ENCODE assay signal across 18 mouse cellular contexts in the genomic region with DNA sequence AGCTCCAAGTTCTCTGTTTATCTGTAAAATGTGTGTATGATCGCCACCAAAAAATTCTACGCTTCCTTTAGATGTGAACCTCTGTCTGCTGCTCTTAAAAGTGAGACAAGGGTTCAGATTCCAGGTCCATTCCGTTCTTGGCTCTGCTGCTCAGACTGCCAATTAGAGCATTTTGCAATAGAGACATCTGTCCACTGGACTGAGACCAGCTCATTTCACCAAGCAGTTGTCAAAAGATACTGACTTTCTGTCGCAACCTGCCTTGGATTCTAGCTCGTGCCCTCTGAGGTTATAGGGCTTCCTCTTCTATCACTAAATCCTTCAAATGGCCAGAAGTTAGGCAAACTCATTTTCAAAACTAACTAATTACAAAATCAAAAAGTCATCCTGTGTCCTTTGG.
DNase-seq lines count a peak whose midpoint lies in the region; ATAC-seq and TF ChIP-seq lines count a peak whose summit lies in the region.
"Had no signal": no experiment of that assay in that cellular context is flagged by ENCODE, and none has a peak within 500 bp of the region (broad histone marks: within the 10 kb centered on the region; RNA-seq: fewer than 3 reads in every experiment).

No protein-coding gene starts in this region.

- H3K4me1 ChIP-seq in forebrain, embryonic 14.5 days (ENCODE audit: control insufficient read depth, insufficient read depth, low read length), result peaks cover 5% of the 10 kb centered on the region; the same call in 1 of the 2 replicates
- H3K4me1 ChIP-seq in forebrain, embryonic 13.5 days, result peaks cover 14% of the 10 kb centered on the region
- H3K4me1 ChIP-seq in lung, postnatal 0 days (ENCODE audit: insufficient read depth, low read depth, low read length), result no peaks in the 10 kb centered on the region
- no peaks in the 10 kb centered on the region; the same call in 1 of the 2 replicates for H3K4me1 ChIP-seq in lung, adult 2 months (ENCODE audit: control insufficient read depth, insufficient read depth, low read length)
- H3K4me1 ChIP-seq: heart, embryonic 15.5 days; limb, embryonic 13.5 days; liver, embryonic 15.5 days; midbrain, embryonic 13.5 days; neural tube, embryonic 15.5 days had no signal

- H3K4me2 ChIP-seq in forebrain, embryonic 14.5 days (ENCODE audit: low read length), result no peak overlapping the region
- no peak overlapping the region for H3K4me2 ChIP-seq in forebrain, embryonic 13.5 days
- no peak overlapping the region for H3K4me2 ChIP-seq in lung, postnatal 0 days (replicated peaks; ENCODE audit: low read depth, low read length)
- H3K4me2 ChIP-seq: heart, embryonic 15.5 days; limb, embryonic 13.5 days; liver, embryonic 15.5 days; midbrain, embryonic 13.5 days; neural tube, embryonic 15.5 days had no signal

- H3K4me3 ChIP-seq in forebrain, embryonic 14.5 days (ENCODE audit: low read depth, low read length), result no peak overlapping the region
- H3K4me3 ChIP-seq in forebrain, embryonic 13.5 days, result no peak overlapping the region
- no peak overlapping the region for H3K4me3 ChIP-seq in lung, postnatal 0 days (ENCODE audit: low read depth, low read length)
- H3K4me3 ChIP-seq in lung, adult 2 months (replicated peaks; ENCODE audit: extremely low read depth, low read depth, low read length), result no peak overlapping the region
- H3K4me3 ChIP-seq: heart, adult 2 months; heart, embryonic 15.5 days; limb, embryonic 13.5 days; liver, embryonic 15.5 days; midbrain, embryonic 13.5 days; myocyte; neural tube, embryonic 15.5 days had no signal

- H3K27me3 ChIP-seq in forebrain, embryonic 14.5 days (replicated peaks; ENCODE audit: control insufficient read depth, insufficient read depth, low read length), result no peaks in the 10 kb centered on the region
- no peaks in the 10 kb centered on the region for H3K27me3 ChIP-seq in forebrain, embryonic 13.5 days
- H3K27me3 ChIP-seq in lung, postnatal 0 days (replicated peaks; ENCODE audit: insufficient read depth, low read length), result no peaks in the 10 kb centered on the region
- H3K27me3 ChIP-seq: heart, embryonic 15.5 days; limb, embryonic 13.5 days; liver, embryonic 15.5 days; midbrain, embryonic 13.5 days; neural tube, embryonic 15.5 days had no signal

- ATAC-seq in forebrain, embryonic 14.5 days, result no peak
- no peak for ATAC-seq in forebrain, embryonic 13.5 days
- ATAC-seq in lung, postnatal 0 days, result no peak
- ATAC-seq: midbrain, embryonic 13.5 days had no signal

- 68% methylated on average over 5 of the region's 5 CpGs for WGBS in forebrain, embryonic 14.5 days
- 70% methylated on average over 5 of the region's 5 CpGs for WGBS in forebrain, embryonic 13.5 days
- 63% methylated on average over 5 of the region's 5 CpGs for WGBS in lung, postnatal 0 days
- 67% methylated on average over 5 of the region's 5 CpGs for WGBS in lung, adult 2 months

- TF ChIP-seq EP300 in lung, postnatal 0 days (IDR thresholded peaks at IDR 0.05), result no peak

- peak; percentile 59 for DNase-seq in forebrain, embryonic 14.5 days (ENCODE audit: low spot score)
- DNase-seq in lung, postnatal 0 days (ENCODE audit: low spot score), result peak; percentile 55
- DNase-seq in lung, adult 2 months, result no peak
- DNase-seq in fat pad, adult 2 months (ENCODE audit: extremely low read depth, low read depth, low spot score), result peak; percentile 11
- no peak for DNase-seq in urinary bladder, postnatal 25 days (ENCODE audit: low spot score)
- DNase-seq in thymus, postnatal 14 days, result no peak
- DNase-seq: cerebellum, postnatal 36 days; kidney, adult 18-20 months; kidney, postnatal 25 days; right cerebral cortex, postnatal 4 days had no signal

- TF ChIP-seq POLR2A in lung, adult 2 months (IDR thresholded peaks at IDR 0.05; ENCODE audit: borderline replicate concordance, extremely low read depth, low read depth, low read length), result no peak

- H3K9ac ChIP-seq in forebrain, embryonic 14.5 days (ENCODE audit: low read length), result no peak overlapping the region
- H3K9ac ChIP-seq in forebrain, embryonic 13.5 days, result no peak overlapping the region
- no peak overlapping the region for H3K9ac ChIP-seq in lung, postnatal 0 days (replicated peaks; ENCODE audit: low read depth)
- H3K9ac ChIP-seq: heart, embryonic 15.5 days; limb, embryonic 13.5 days; liver, embryonic 15.5 days; midbrain, embryonic 13.5 days; neural tube, embryonic 15.5 days had no signal

- H3K27ac ChIP-seq in forebrain, embryonic 14.5 days (ENCODE audit: low read depth, low read length), result no peak overlapping the region
- H3K27ac ChIP-seq in forebrain, embryonic 13.5 days, result no peak overlapping the region
- no peak overlapping the region for H3K27ac ChIP-seq in lung, postnatal 0 days (ENCODE audit: low read length)
- H3K27ac ChIP-seq: heart, adult 2 months; heart, embryonic 15.5 days; limb, embryonic 13.5 days; liver, embryonic 15.5 days; midbrain, embryonic 13.5 days; neural tube, embryonic 15.5 days had no signal

- no peaks in the 10 kb centered on the region for H3K9me3 ChIP-seq in forebrain, embryonic 14.5 days (replicated peaks; ENCODE audit: control insufficient read depth, low read length)
- H3K9me3 ChIP-seq in forebrain, embryonic 13.5 days (replicated peaks), result no peaks in the 10 kb centered on the region
- no peaks in the 10 kb centered on the region for H3K9me3 ChIP-seq in lung, postnatal 0 days (ENCODE audit: low read length)
- H3K9me3 ChIP-seq: heart, embryonic 15.5 days; limb, embryonic 13.5 days; liver, embryonic 15.5 days; midbrain, embryonic 13.5 days; neural tube, embryonic 15.5 days had no signal

- H3K36me3 ChIP-seq in forebrain, embryonic 14.5 days (ENCODE audit: control insufficient read depth, insufficient read depth, low read length), result no peaks in the 10 kb centered on the region
- no peaks in the 10 kb centered on the region for H3K36me3 ChIP-seq in forebrain, embryonic 13.5 days (ENCODE audit: poor library complexity, severe bottlenecking)
- H3K36me3 ChIP-seq in lung, postnatal 0 days (ENCODE audit: insufficient read depth, low read length), result no peaks in the 10 kb centered on the region
- H3K36me3 ChIP-seq: heart, embryonic 15.5 days; limb, embryonic 13.5 days; liver, embryonic 15.5 days; midbrain, embryonic 13.5 days; neural tube, embryonic 15.5 days had no signal

- TF ChIP-seq CTCF in lung, postnatal 0 days (IDR thresholded peaks at IDR 0.05), result no peak
- TF ChIP-seq CTCF in lung, adult 2 months (IDR thresholded peaks at IDR 0.05; ENCODE audit: insufficient read depth, low read length), result no peak

Comparison
In these comparisons a context has a peak if more than half of its experiments do, and no peak if none do; other contexts are left out.
1. DNase-seq: peak in forebrain, embryonic 14.5 days (single experiment), lung, postnatal 0 days (single experiment) and fat pad, adult 2 months (single experiment); none in lung, adult 2 months (single experiment), urinary bladder, postnatal 25 days (single experiment) and thymus, postnatal 14 days (single experiment).